Mouse (Mus musculus): ENCODE results near the gene Synrg.

Gene Synrg

GRCm38 (mm10) chr11:83963991-83964921 lies at the start of gene Synrg:
Gene Synrg (plus strand): TSS chr11:83964428.
- DNase-seq: peak; percentile 96 to 97

- DNase-seq: no peak
Measured at GRCm38 (mm10) chr11:83914501-83914900, 49.7 kb upstream of the Synrg start.

- no peak for DNase-seq
Measured at GRCm38 (mm10) chr11:83922600-83922999, 41.6 kb upstream of the Synrg start.

GRCm38 (mm10) chr11:83927097-83927496 lies 37.1 kb upstream of the Synrg start:
- peak; percentile 49 to 51 for DNase-seq

GRCm38 (mm10) chr11:83932506-83933106 lies 31.6 kb upstream of the Synrg start:
- DNase-seq: no peak

- no peak for DNase-seq
Measured at GRCm38 (mm10) chr11:83933376-83933775, 30.9 kb upstream of the Synrg start.

GRCm38 (mm10) chr11:83935986-83936665 lies 28.1 kb upstream of the Synrg start:
- DNase-seq: peak; percentile 77 to 79

GRCm38 (mm10) chr11:83938556-83938955 lies 25.7 kb upstream of the Synrg start:
- no peak for DNase-seq

GRCm38 (mm10) chr11:83941950-83942840 lies 22.0 kb upstream of the Synrg start, which contains the start of gene Ddx52:
Gene Ddx52 (plus strand): TSS chr11:83942062.
- DNase-seq: peak; percentile 87

GRCm38 (mm10) chr11:83956822-83957221 lies 7.4 kb upstream of the Synrg start:
- no peak for DNase-seq

- no peak for DNase-seq
Measured at GRCm38 (mm10) chr11:83961983-83962382, 2.2 kb upstream of the Synrg start.

- peak in 1 of 2 experiments; percentile 8 for DNase-seq
Measured at GRCm38 (mm10) chr11:83967436-83968204, 3.4 kb downstream of the Synrg start.

- DNase-seq: no peak
Measured at GRCm38 (mm10) chr11:83968205-83968575, 4.0 kb downstream of the Synrg start.

- peak; percentile 1 to 12 for DNase-seq
Measured at GRCm38 (mm10) chr11:83969040-83969439, 4.8 kb downstream of the Synrg start.

- DNase-seq: no peak
Measured at GRCm38 (mm10) chr11:83974561-83975346, 10.5 kb downstream of the Synrg start.

- DNase-seq: no peak
Measured at GRCm38 (mm10) chr11:83975488-83975887, 11.3 kb downstream of the Synrg start.

- DNase-seq: no peak
Measured at GRCm38 (mm10) chr11:83976236-83976977, 12.2 kb downstream of the Synrg start.

- no peak for DNase-seq
Measured at GRCm38 (mm10) chr11:83977810-83978209, 13.6 kb downstream of the Synrg start.

GRCm38 (mm10) chr11:83979992-83980391 lies 15.8 kb downstream of the Synrg start:
- DNase-seq: no peak

- DNase-seq: no peak
Measured at GRCm38 (mm10) chr11:83981338-83981737, 17.1 kb downstream of the Synrg start.
